Mouse (Mus musculus): ENCODE data around the gene Ppp3ca.
A peak's percentile ranks its signal among the peaks of the same experiment; 100 is the strongest.

Ppp3ca gene

DNA sequence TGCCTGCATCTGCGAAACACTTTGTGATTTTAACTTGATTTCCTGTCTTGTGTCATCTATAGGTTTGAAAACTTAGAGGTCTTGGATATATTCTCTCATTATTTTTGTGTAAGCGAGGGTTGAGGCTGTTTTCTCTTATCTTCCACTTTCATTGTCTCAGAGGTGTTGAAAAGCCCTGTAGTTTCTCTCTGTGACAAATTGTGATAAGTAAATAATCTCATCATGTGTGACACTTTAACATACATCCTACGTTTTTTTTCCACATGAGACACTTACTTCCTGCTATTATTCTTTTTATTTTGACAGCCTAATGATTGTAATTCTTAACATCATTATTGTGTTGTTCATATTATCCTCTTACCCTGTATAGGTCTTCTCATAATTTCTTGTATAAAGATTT, 140.3 kb downstream of the Ppp3ca start:
- DNase-seq (ENCODE audit: low read depth in 2 of 2, low spot score in 2 of 2): no peak

DNA sequence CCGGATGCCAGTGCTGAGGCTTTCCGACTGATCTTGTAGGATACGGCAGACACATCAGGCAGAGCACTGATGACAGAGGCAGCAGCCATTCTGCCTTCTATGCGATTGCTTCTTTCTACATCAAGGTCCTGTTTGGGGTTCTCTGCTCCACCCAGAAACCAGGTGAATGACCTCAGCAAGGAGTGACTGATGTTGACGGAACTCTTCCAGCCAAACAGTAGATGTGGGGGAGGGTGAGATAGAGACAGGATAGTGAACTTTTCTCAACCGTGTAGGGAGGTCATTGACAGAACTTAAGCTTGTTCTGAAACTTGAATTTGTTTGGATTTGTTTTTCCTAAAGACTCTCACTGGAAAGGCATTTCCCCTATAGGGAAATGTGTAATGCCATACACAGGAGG, 142.2 kb downstream of the Ppp3ca start:
- DNase-seq (ENCODE audit: low read depth in 2 of 2, low spot score in 2 of 2): no peak

DNA sequence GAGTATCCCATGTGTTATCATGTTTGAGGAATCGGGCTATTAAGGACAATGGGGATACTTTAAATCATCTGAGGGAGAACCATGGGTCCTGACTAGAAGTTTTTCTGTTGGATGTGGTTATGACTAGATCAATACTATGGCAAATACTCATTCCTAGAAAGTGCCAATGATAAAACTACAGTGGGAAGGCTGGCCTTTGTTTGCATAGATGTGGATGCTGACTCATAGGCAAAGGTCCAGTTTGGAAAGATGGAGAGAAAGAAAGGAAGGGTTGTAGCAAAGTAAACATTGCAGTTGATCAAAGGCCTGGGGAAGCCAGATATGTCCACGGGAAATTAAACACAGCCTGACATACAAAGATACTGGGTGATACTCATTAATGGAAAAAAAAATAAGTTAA, 142.9 kb downstream of the Ppp3ca start:
- DNase-seq (ENCODE audit: low read depth in 2 of 2, low spot score in 2 of 2): no peak

DNA sequence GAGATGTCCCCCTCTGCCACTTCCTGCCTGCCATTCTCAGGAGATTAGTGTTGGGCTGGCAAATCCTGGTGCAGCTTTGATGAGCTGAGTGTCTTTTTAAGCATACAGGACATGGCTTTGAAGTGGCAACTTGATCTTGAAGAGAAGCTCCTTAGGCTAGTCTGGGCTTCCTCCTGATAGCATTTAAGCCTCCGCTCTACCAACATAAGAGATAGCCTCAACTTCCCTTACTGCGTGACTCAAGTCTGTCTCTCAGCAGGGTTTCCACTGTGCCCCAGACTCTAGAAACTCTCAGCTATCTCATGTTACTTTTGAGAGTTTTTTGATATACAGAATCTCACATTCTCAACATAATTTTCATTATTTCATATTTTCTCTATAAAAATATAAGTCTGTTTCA, 144.0 kb downstream of the Ppp3ca start:
- DNase-seq (ENCODE audit: low read depth in 2 of 2, low spot score in 2 of 2): no peak

DNA sequence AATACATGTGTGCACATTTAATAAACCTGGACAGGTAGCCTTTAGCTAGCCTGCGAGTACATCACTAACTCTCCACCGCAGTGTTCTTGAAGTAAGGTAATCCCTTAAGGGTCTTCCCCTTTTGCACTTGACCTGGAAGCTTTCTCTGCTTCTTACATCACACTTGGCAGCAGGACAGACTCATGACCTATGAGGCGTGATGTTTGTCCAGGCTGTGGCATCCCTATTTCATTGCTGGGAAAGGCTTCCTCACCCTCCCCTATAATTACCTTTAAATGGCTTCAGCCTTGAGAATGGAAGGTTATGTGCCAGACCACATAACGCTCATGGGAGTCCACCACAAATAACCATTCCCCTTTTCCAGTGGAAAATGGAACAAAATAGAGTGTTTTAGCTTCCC, 145.0 kb downstream of the Ppp3ca start:
- no peak for DNase-seq (ENCODE audit: low read depth in 2 of 2, low spot score in 2 of 2)

DNA sequence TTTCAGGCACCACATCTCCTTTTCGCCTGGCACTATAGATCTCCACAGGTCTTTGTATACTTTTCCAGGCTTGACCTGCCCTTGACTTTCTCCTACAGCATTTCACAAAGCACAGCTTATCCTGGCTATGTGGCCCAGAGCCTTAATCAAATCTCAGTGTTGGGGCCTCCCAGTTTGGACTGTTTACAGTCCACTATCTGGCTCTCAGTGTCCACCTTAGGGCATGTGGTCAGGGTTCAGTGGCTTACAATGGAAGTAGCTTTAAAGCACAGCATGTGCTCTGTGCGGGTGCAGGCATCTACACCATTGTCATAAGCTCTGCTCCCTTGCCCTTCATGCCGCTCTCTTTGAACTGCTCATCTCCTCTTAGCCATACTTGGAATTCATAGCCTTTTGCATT, 146.4 kb downstream of the Ppp3ca start:
- DNase-seq (ENCODE audit: low read depth in 2 of 2, low spot score in 2 of 2): no peak

DNA sequence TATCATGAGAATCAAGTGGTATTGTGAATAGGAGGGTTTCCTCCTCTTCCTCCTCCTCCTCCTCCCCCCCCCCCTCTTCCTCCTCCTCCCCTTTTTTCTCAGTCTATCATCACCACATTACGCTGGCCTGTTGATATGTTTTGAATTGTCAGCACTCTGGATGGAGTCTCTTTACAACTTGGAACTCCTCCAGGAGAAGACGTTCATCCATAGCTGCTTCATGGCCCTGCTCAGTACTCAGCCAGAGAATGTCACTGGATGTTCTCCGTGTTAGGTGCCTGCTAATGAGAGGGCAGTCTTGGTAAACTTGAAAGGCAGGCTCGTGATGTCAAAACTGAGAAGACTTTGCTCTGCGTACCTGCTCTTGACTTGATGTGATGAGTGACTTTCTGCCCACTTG, 149.1 kb downstream of the Ppp3ca start:
- no peak for DNase-seq (ENCODE audit: low read depth in 2 of 2, low spot score in 2 of 2)

DNA sequence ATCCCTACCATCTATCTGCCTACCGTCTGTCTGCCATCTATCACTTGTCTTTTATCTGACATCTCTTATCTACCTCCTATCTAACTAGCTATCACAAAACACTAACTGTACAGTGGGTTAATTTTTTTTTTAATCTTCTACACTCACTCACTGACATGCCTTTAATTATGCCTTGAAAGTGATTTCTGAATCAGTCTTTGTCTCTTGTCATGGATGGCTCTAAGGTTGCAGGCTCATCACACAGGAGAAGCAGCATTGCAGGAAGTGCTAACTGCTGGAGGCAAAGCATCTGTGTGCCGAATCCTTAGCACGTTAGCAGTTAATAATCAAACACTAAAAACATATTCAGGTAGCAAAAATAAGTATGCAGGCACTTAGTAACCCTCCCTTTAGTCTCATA, 151.1 kb downstream of the Ppp3ca start:
- DNase-seq (ENCODE audit: low read depth in 2 of 2, low spot score in 2 of 2): no peak

DNA sequence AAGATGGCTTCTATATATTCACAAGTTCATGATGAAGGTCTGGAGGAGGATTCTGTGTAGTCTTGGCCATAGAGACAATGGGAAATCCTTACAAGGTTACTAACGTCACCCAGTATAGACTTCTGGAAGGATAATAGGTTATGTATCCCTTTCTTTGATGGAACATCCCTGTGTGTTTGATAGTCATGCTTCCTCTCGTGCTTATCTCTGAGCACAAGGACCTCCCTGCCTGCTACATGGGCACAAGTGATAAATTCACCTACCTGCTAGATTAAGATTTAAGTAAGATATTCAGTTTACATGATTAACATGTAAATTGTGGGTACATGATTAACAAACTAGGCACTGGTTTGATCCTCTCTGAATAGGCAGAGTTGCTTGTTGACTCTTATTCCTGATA, 152.1 kb downstream of the Ppp3ca start:
- DNase-seq (ENCODE audit: low read depth in 2 of 2, low spot score in 2 of 2): no peak

DNA sequence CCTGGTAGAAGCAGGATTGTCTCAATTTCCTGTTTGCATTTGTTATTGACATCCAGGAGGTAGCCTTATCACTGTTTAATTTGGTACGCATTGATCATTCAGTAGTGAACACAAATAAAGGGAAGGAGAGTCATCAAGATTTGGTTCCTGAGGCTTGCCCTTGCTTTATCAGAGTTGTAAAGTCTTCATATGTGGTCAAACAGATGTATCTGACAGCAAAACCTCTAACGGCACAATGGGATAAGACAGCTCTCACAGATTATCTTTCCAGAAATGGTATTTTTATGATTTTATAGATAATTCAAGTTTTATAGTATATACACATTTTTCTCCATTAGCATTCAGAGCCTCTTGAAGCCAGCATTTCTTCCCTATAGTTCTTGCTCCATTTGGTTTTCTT, 152.5 kb downstream of the Ppp3ca start:
- DNase-seq (ENCODE audit: low read depth in 2 of 2, low spot score in 2 of 2): no peak

DNA sequence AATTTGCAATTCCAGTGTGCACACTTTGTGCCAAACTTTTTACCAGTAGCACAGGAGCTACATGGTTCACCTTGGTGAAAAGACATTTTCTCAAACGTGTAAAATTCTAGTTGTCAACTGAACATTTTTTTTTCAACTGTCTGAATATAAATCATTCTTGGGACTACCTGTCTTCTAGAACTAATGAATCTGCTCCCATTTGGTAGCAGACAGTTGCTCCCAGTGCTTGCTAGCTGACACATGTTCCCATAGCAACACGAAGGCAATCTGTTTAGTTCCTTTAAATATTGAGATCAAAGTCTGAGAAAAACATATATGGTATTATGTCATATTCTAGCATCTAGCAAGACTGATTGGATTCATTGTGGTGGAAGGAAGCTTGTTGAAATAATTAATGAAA, 158.5 kb downstream of the Ppp3ca start:
- no peak for DNase-seq (ENCODE audit: low read depth in 2 of 2, low spot score in 2 of 2)

DNA sequence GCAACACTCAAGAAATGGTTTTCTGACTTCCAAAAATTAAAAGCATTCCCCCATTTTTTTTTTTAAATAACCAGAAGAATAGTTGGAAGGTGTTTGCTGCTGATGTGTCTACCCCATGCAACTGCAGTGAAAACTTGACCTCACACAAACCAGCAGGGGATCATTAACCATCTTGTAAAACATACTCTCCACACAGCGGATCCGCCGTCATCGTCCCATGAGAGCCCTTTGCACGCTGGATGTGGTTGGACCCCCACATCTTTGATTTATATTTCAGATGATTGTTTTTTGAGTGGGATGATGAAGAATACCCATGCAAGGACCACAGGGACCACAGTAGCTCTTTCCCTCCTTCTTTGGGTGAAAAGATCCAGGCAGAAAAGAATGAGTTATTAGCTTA, 159.2 kb downstream of the Ppp3ca start:
- no peak for DNase-seq (ENCODE audit: low read depth in 2 of 2, low spot score in 2 of 2)

DNA sequence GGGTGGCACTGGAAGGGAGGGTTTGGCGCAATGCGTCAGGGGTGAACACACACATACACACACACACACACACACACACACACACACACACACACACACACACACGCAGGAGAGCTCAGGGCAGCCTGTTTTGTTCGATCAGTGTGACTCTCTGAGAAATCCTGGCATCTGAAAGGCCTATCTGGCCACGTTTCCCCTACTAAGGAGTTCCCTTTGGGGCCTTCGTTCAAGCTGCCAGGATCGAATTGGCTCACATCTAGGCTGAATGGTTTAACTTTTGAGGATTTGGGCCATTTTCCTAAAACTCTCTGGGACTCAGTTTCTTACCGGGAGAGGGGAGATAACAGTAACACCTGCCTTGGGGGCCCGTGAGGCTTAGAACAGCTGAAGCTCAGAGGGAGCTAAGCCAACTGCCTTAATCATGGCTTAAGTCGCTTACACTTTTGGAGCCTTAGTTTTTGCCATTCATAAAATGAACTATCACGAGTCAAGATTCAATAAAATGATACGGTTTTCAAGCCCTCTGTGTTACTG, 160.8 kb downstream of the Ppp3ca start:
- DNase-seq (ENCODE audit: low read depth in 2 of 2, low spot score in 2 of 2): no peak

DNA sequence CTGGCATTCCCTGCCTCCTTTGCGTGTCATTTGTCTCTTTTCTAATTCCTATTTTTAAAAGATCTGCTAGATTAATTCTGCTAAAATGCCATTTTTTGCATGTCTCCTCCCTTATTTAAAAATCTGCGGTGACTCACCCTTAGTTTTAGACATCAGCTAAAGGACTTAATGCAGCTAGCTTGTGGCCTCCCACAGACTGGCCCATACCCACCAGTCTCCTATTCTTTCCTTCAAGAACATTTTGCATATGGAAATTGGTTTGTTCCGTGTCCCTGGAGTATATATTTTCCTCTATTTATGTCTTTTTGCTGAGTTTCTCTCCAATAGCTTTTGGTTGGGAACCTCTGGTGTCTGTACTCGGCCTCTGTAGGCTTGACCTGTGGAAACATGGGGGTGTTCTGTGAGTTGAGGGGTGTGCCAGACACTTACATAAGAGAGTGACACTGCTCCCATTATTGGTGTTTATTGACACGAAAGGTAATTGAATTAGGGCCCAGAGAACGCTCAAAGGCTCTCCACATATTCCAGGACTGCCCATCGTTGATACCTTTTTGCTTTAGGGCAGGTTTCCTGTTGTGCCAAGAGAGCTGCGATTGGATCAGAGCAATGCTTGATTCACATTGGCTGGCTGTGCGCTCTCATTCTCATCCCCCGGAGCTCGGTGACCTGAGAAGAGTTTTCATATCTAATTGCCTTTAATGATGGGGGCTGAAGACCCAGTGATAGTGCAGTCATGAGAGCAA, 163.2 kb downstream of the Ppp3ca start:
- DNase-seq (ENCODE audit: low read depth in 2 of 2, low spot score in 2 of 2): no peak

DNA sequence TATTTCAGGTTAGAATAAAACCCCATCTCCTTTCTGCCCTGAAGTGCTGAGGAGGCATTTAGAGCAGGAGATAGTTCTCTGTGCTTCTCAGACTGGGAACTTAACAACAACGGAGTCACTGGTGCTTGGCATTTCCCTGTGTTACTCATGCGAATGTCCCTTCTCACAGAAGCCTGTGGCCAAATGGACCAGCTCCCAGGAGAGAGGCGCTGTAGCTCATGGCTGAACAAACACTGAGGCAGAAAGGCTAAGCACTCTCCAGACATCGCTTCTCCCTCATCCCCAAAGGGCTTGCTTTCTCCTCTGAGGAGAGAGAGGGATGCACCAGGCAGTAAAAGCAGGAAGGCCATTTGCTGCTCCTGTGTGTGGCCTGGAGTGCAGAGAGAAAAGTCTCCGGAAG, 164.0 kb downstream of the Ppp3ca start:
- DNase-seq (ENCODE audit: low read depth in 2 of 2, low spot score in 2 of 2): no peak

DNA sequence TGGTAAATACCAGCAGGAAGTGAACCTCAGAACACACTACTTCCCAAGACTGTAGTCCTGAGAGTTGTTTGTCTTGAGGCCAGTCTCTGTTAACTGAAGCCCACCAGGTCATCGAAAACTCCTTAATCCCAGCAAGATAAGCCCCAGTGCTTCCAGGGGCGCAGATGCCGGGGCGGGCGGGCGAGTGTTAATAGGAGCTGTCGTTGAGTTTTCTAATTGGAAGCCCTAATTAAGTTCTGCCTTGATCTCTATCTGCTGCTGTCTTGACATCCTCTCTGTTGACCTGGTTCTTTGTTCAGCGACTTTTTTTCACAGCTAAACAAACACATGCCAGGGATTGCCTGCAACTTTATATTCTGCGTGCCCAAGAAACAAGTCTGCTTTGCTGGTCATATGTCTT, 165.9 kb downstream of the Ppp3ca start:
- no peak for DNase-seq (ENCODE audit: low read depth in 2 of 2, low spot score in 2 of 2)

DNA sequence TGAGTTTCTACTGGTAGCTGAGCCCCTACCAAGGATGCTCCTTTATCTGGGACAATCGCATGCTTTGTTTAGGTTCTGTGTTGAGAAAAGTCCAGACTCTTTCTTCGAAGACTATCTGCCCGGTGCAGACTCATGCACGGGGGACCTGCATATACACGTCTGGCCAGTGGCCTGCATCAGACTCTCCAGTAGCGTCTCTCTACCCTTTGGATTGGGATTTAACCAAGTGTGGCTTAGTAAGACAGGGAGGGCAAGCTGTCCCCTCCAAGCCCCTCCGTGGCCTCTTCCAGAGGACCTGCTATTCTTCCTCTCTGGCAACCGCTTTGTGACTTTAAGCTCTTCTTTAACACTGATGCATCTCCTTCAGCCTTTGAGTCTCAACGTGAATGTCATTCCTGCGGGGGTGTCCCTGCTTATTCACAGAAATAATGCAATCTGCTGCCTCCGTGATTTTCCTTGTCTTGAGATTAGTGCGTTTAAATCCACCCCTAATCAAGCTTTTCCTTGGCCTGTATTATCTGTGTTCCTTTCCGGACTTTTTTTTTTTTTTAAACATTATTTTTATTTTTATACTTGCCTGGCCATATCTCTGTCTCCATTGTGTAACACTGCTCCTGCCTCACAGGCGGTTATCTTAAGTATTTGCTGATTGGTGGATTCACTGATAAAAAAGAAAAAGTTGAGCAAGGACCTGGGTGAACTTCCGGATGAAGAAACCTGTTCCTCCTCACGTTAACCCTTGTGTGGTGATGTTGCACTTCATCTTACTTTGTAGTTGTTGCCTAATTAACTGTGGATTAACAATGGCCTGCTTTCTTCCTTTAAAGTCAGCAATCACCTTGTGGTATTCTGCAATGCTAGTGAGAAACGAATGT, 166.6 kb downstream of the Ppp3ca start:
- no peak for DNase-seq (ENCODE audit: low read depth in 2 of 2, low spot score in 2 of 2)

DNA sequence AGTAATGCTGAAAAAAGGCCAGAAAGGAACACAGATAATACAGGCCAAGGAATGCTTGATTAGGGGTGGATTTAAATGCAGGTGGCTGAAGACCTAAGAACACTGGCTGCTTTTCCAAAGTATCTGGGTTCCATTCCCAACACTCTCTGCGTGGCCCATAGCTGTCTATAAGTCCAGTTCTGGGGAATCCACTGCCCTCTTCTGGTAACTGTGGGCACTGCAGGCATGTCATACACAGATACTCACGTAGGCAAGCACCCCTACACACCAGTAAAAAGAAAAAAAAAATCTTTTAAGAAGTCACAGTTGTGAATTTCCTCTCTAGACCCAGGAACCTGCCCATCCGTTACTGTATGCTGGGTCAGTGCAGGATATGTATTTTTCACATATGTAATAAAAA, 167.7 kb downstream of the Ppp3ca start:
- peak; percentile 20 to 36 for DNase-seq (ENCODE audit: low read depth in 2 of 2, low spot score in 2 of 2)

DNA sequence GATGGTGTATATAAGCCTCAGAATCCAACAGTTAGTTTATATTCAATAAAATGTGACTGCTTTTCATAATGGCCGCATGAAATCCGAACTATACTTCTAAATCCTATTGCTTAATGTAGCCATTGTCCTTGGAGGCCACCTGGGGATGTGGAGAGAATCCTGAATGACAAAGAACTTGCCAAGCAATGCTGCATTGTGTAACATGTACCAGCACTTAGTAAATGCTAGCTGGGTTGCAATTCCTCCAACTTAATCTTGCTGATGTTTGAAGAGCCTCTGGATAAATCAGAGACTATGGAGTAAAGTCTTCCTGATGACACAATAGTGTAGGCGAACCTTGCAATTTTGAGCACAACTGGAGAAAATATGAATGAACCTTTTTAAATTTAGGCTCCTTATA, 171.4 kb downstream of the Ppp3ca start:
- no peak for DNase-seq (ENCODE audit: low read depth in 2 of 2, low spot score in 2 of 2)

DNA sequence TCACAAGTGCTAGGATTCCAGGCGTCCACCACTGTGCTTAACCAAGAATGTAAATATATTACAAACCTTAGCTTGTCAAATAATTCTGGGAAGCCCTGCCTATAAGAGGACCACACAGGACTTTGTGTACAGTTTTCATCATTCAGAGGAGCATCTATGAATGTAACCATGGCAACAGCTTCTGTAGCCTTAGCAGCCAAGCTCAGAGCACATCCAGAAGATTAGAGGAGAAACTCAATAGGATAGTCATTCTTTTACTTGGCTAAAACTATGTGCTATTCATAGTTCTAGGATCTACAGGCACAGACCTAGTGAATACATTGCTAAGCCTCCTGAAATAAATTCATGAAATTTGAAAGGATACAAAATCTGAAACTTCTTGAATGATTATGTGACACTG, 172.5 kb downstream of the Ppp3ca start:
- DNase-seq (ENCODE audit: low read depth in 2 of 2, low spot score in 2 of 2): no peak

DNA sequence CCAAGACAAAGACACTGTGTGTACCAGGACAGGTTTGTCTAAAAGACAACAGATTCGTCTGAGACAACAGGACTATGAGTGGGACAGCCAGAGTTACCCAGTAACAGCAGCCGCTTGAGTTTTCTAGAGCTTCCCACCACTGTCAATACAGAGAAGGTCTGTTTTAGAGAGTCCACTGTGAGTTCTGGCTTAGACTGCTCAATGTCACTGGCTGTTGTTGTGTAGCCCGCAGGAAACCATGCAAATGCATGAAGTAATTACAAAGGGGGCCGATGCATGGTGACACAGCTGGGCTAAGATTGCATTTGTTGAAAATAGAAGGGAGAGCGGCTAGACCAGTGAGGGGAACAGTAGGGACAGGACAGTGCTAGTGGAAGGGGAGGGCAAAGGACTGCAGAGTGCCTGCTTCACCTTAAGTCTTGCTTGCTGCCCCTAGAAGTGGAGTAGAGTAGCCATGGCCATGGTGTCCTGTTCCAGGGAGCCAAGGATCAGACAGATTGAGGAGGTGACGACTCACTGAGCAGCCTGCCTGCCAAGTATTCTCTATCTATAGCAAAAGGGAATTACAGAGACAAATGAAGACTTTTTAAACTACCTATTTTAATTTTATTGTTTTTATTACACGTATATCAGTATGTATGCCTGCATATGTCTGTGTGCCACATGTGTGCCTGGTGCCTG, 174.0 kb downstream of the Ppp3ca start:
- DNase-seq (ENCODE audit: low read depth in 2 of 2, low spot score in 2 of 2): no peak

DNA sequence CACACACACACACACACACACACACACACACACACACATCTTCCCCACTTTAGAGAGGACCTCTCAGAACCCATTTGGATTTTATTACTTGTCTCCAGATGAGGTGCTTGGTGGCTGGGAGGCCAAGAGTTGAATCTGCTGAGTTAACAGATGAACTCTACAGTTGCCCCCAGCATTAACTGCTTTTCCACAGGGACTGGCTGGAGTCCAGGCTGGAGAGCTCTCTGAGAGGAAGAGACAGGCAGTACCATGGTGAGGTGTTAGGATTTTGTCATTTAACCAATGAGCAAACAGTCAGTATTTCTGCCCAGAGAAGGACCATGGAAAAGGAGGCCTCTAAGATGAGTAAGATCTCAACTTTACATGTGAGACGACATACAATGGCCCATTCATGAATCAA, 179.1 kb downstream of the Ppp3ca start:
- no peak for DNase-seq (ENCODE audit: low read depth in 2 of 2, low spot score in 2 of 2)

Data from CD8-positive naive resting alpha-beta T cell, adult 2 months (primary cell).